Mouse (Mus musculus): ENCODE results near the gene Zc3h12c.

Gene Zc3h12c

GRCm38 (mm10) chr9:52167084-52167483, 1.3 kb downstream of the Zc3h12c start:
- no peak for DNase-seq (ENCODE audit: low read depth, low spot score)

- DNase-seq (ENCODE audit: low read depth, low spot score) = no peak
Observed at GRCm38 (mm10) chr9:52165706-52166090, 2.7 kb downstream of the Zc3h12c start.

GRCm38 (mm10) chr9:52165076-52165705, 3.2 kb downstream of the Zc3h12c start:
- no peak for DNase-seq (ENCODE audit: low read depth, low spot score)

GRCm38 (mm10) chr9:52160512-52160911, 7.9 kb downstream of the Zc3h12c start:
- DNase-seq (ENCODE audit: low read depth, low spot score) = no peak

- DNase-seq (ENCODE audit: low read depth, low spot score) = no peak
Observed at GRCm38 (mm10) chr9:52158561-52158960, 9.8 kb downstream of the Zc3h12c start.

GRCm38 (mm10) chr9:52155417-52155816, 13.0 kb downstream of the Zc3h12c start:
- no peak for DNase-seq (ENCODE audit: low read depth, low spot score)

- no peak for DNase-seq (ENCODE audit: low read depth, low spot score)
Observed at GRCm38 (mm10) chr9:52154253-52154652, 14.1 kb downstream of the Zc3h12c start.

- DNase-seq (ENCODE audit: low read depth, low spot score) = no peak
Observed at GRCm38 (mm10) chr9:52152076-52152826, 16.1 kb downstream of the Zc3h12c start.

- DNase-seq (ENCODE audit: low read depth, low spot score) = no peak
Observed at GRCm38 (mm10) chr9:52149768-52150167, 18.6 kb downstream of the Zc3h12c start.

- DNase-seq (ENCODE audit: low read depth, low spot score) = no peak
Observed at GRCm38 (mm10) chr9:52149286-52149685, 19.1 kb downstream of the Zc3h12c start.

GRCm38 (mm10) chr9:52148831-52149230, 19.5 kb downstream of the Zc3h12c start:
- no peak for DNase-seq (ENCODE audit: low read depth, low spot score)

GRCm38 (mm10) chr9:52148311-52148710, 20.1 kb downstream of the Zc3h12c start:
- no peak for DNase-seq (ENCODE audit: low read depth, low spot score)

- DNase-seq (ENCODE audit: low read depth, low spot score) = no peak
Observed at GRCm38 (mm10) chr9:52146241-52146640, 22.1 kb downstream of the Zc3h12c start.

- DNase-seq (ENCODE audit: low read depth, low spot score) = no peak
Observed at GRCm38 (mm10) chr9:52132771-52133170, 35.6 kb downstream of the Zc3h12c start.

GRCm38 (mm10) chr9:52130348-52130747, 38.0 kb downstream of the Zc3h12c start:
- no peak for DNase-seq (ENCODE audit: low read depth, low spot score)

GRCm38 (mm10) chr9:52125225-52125624, 43.1 kb downstream of the Zc3h12c start:
- no peak for DNase-seq (ENCODE audit: low read depth, low spot score)

- no peak for DNase-seq (ENCODE audit: low read depth, low spot score)
Observed at GRCm38 (mm10) chr9:52119212-52119611, 49.2 kb downstream of the Zc3h12c start.

- no peak for DNase-seq (ENCODE audit: low read depth, low spot score)
Observed at GRCm38 (mm10) chr9:52113091-52113490, 55.3 kb downstream of the Zc3h12c start.

GRCm38 (mm10) chr9:52110738-52111137, 57.6 kb downstream of the Zc3h12c start:
- no peak for DNase-seq (ENCODE audit: low read depth, low spot score)

- DNase-seq (ENCODE audit: low read depth, low spot score) = no peak
Observed at GRCm38 (mm10) chr9:52107161-52107560, 61.2 kb downstream of the Zc3h12c start.

GRCm38 (mm10) chr9:52105423-52105822, 62.9 kb downstream of the Zc3h12c start:
- DNase-seq (ENCODE audit: low read depth, low spot score) = no peak

GRCm38 (mm10) chr9:52104225-52104615, 64.2 kb downstream of the Zc3h12c start:
- no peak for DNase-seq (ENCODE audit: low read depth, low spot score)
